Mouse (Mus musculus) ovary, adult 18-20 months (tissue): ENCODE measurements around the gene Ticam1.
"Not testable (repeated sequence)": the region's sequence is repeated elsewhere in the genome, so short reads cannot be mapped to it uniquely, and the experiment has no call there.

Experiments used
- DNase-seq: peaks from one replicate; pipeline ENCODE4 v3.0.0; 2022; ENCODE audit warnings: low spot score, mixed read lengths

Gene Ticam1

GRCm38 (mm10) chr17:56262645-56263094 lies 13.9 kb downstream of the Ticam1 start:
- no peak for DNase-seq

GRCm38 (mm10) chr17:56261166-56261565 lies 15.4 kb downstream of the Ticam1 start:
- DNase-seq: no peak

GRCm38 (mm10) chr17:56259301-56260037 lies 17.1 kb downstream of the Ticam1 start:
- no peak for DNase-seq

- DNase-seq: not testable (repeated sequence)
These were observed 17.8 kb downstream of the Ticam1 start for GRCm38 (mm10) chr17:56258812-56259211.

GRCm38 (mm10) chr17:56258269-56258668 lies 18.3 kb downstream of the Ticam1 start:
- not testable (repeated sequence) for DNase-seq

GRCm38 (mm10) chr17:56257181-56257894 lies 19.2 kb downstream of the Ticam1 start:
- no peak for DNase-seq

GRCm38 (mm10) chr17:56256239-56256881 lies 20.2 kb downstream of the Ticam1 start, which contains the start of gene Fem1a:
Gene Fem1a, plus strand, starts transcription at chr17:56256810.
- DNase-seq: peak; percentile 95

GRCm38 (mm10) chr17:56255863-56256238 lies 20.7 kb downstream of the Ticam1 start:
- DNase-seq: peak; percentile 97

- no peak for DNase-seq
These were observed 21.2 kb downstream of the Ticam1 start for GRCm38 (mm10) chr17:56255429-56255828.

GRCm38 (mm10) chr17:56254695-56255094 lies 21.9 kb downstream of the Ticam1 start:
- DNase-seq: no peak

GRCm38 (mm10) chr17:56251136-56251829 lies 25.3 kb downstream of the Ticam1 start:
- no peak for DNase-seq

- no peak for DNase-seq
These were observed 31.0 kb downstream of the Ticam1 start for GRCm38 (mm10) chr17:56245608-56246007.

GRCm38 (mm10) chr17:56241541-56242401 lies 34.8 kb downstream of the Ticam1 start:
- peak; percentile 70 for DNase-seq

GRCm38 (mm10) chr17:56233818-56234469 lies 42.6 kb downstream of the Ticam1 start:
- no peak for DNase-seq

- DNase-seq: no peak
These were observed 43.2 kb downstream of the Ticam1 start for GRCm38 (mm10) chr17:56233389-56233788.

GRCm38 (mm10) chr17:56229943-56230342 lies 46.6 kb downstream of the Ticam1 start:
- DNase-seq: no peak

- no peak for DNase-seq
These were observed 50.0 kb downstream of the Ticam1 start for GRCm38 (mm10) chr17:56226566-56226965.

GRCm38 (mm10) chr17:56224916-56225315 lies 51.7 kb downstream of the Ticam1 start:
- DNase-seq: no peak

GRCm38 (mm10) chr17:56219805-56220204 lies 56.8 kb downstream of the Ticam1 start:
- no peak for DNase-seq
